Mouse (Mus musculus): ENCODE results near the gene Atf4. TPM values are rescaled to one million over a fixed set of nuclear protein-coding genes. Genes with fewer than 3 reads are reported as not detected.

The Atf4 gene
- total RNA-seq, 2 experiments from 2014 or later, result 146 to 171 TPM

DNA sequence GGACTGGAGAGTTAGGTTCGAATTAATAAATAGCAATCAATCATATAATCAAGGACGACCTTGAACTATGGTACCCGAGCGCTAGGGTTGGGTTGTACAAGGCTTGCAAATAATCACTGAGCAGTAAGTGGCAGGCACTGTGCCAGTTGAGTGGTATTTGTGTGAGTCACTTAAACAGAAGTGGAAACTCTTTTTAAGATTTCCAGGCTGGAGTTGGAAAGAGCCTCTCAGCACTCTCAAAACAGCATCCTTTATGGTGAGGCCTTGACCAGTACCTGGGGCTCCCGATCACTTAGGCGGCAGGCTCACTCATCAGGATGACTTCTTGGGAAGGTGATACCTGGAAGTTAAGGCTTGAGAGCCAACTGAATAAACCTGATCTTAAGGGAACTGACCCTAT is 777 bp upstream of the Atf4 start:
- DNase-seq, result peak; percentile 47
- intact Hi-C loops (cut with DNase I), result loop anchor here (2.0 kb wide), 1 partner anchor 19 kb away; the partner anchor contains the start of genes AC140267.1 and Mief1
- TF ChIP-seq CTCF (IDR thresholded peaks at IDR 0.05), result no peak

DNA sequence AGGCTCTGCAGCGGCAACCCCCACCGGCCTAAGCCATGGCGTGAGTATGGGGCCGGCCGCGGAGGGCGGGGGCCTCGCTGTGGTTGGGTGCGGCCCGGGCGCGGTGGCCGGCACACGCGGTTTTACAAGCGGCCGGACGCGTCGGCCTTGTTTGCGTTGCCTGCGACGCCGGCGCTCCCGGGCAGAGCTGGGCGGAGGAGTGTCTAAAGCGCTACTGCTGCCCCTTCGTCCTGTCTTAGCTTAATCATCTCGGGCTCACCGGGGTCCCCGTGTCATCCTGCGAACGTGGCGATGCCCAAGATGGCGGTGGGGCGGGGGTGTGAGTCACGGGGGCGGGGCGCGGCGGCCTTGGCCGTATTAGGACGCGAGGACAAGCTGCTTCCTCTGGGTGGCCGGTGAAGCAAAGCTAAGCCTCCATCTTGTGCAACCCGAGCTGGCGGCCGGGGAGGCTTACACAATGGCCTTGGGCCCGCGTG is 700 bp downstream of the Atf4 start:
- H3K27ac ChIP-seq, result peak overlapping the region; percentile 99

More for the DNA sequence above, 777 bp upstream of the Atf4 start:
- peak overlapping the region; percentile 78 for H3K4me3 ChIP-seq
- H3K27ac ChIP-seq, result peak overlapping the region; percentile 99

DNA sequence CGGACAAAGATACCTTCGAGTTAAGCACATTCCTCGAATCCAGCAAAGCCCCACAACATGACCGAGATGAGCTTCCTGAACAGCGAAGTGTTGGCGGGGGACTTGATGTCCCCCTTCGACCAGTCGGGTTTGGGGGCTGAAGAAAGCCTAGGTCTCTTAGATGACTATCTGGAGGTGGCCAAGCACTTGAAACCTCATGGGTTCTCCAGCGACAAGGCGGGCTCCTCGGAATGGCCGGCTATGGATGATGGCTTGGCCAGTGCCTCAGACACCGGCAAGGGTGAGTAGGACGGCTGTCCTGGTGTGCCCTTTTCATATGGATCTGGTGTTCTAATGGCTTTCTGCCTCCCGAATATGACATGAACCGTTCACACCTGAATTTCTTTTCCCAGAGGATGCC is 1.3 kb downstream of the Atf4 start:
- DNase-seq, result peak; percentile 33
- peak overlapping the region; percentile 99 for H3K27ac ChIP-seq
- TF ChIP-seq CTCF (IDR thresholded peaks at IDR 0.05), result no peak
- peak overlapping the region; percentile 78 for H3K4me3 ChIP-seq
- intact Hi-C loops (cut with DNase I), result no loop called here

More for the DNA sequence above, 700 bp downstream of the Atf4 start:
- TF ChIP-seq CTCF (IDR thresholded peaks at IDR 0.05), result 0 out of 2 replicates have a peak, but pooled peaks have one; percentile 5
- DNase-seq, result peak; percentile 93
- intact Hi-C loops (cut with DNase I), result loop anchor here (2.0 kb wide), 1 partner anchor 21 kb away; the partner anchor contains the start of genes AC140267.1 and Mief1
- H3K4me3 ChIP-seq, result peak overlapping the region; percentile 78

GRCm38 (mm10) chr15:80256656-80257601 is 1.9 kb downstream of the Atf4 start:
- intact Hi-C loops (cut with DNase I), result no loop called here
- no peak for TF ChIP-seq CTCF (IDR thresholded peaks at IDR 0.05)
- Histone ChIP-seq H3K27ac (peak overlapping the region; percentile 99), H3K4me3 (peak overlapping the region; percentile 78)
- no peak for DNase-seq

- no peak for TF ChIP-seq CTCF (IDR thresholded peaks at IDR 0.05)
- DNase-seq, result peak; percentile 60
Measured at GRCm38 (mm10) chr15:80257602-80258239, 2.7 kb downstream of the Atf4 start.

GRCm38 (mm10) chr15:80258240-80259170 is 3.5 kb downstream of the Atf4 start:
- no peak for TF ChIP-seq CTCF (IDR thresholded peaks at IDR 0.05)
- H3K27ac ChIP-seq, result peak overlapping the region; percentile 99
- DNase-seq, result no peak
- intact Hi-C loops (cut with DNase I), result no loop called here
- H3K4me3 ChIP-seq, result peak overlapping the region; percentile 78

More at GRCm38 (mm10) chr15:80257602-80258239, 2.7 kb downstream of the Atf4 start:
- intact Hi-C loops (cut with DNase I), result no loop called here
- peak overlapping the region; percentile 99 for H3K27ac ChIP-seq
- peak overlapping the region; percentile 78 for H3K4me3 ChIP-seq

- Histone ChIP-seq H3K4me3 (no peak overlapping the region), H3K27ac (peak overlapping the region; percentile 99; the same call in 1 of the 2 replicates)
- intact Hi-C loops (cut with DNase I), result loop anchor here (5.0 kb wide), 1 partner anchor 443 kb away; no protein-coding TSS in a partner anchor
- no peak for DNase-seq
- TF ChIP-seq CTCF (IDR thresholded peaks at IDR 0.05), result no peak
Measured at GRCm38 (mm10) chr15:80259406-80260045, 4.5 kb downstream of the Atf4 start.

GRCm38 (mm10) chr15:80260677-80261076 is 5.7 kb downstream of the Atf4 start:
- Histone ChIP-seq H3K4me3 (no peak overlapping the region), H3K27ac (peak overlapping the region; percentile 52)
- intact Hi-C loops (cut with DNase I), result loop anchor here (1.0 to 5.0 kb wide), 2 partner anchors 35 to 442 kb away; no protein-coding TSS in a partner anchor
- DNase-seq, result peak; percentile 88
- TF ChIP-seq CTCF (IDR thresholded peaks at IDR 0.05), result peak; percentile 98

GRCm38 (mm10) chr15:80261100-80261499 is 6.1 kb downstream of the Atf4 start:
- no peak for TF ChIP-seq CTCF (IDR thresholded peaks at IDR 0.05)
- intact Hi-C loops (cut with DNase I), result loop anchor here (1.0 to 5.0 kb wide), 2 partner anchors 36 to 441 kb away; no protein-coding TSS in a partner anchor
- no peak for DNase-seq
- Histone ChIP-seq H3K27ac (no peak overlapping the region), H3K4me3 (no peak overlapping the region)

DNA sequence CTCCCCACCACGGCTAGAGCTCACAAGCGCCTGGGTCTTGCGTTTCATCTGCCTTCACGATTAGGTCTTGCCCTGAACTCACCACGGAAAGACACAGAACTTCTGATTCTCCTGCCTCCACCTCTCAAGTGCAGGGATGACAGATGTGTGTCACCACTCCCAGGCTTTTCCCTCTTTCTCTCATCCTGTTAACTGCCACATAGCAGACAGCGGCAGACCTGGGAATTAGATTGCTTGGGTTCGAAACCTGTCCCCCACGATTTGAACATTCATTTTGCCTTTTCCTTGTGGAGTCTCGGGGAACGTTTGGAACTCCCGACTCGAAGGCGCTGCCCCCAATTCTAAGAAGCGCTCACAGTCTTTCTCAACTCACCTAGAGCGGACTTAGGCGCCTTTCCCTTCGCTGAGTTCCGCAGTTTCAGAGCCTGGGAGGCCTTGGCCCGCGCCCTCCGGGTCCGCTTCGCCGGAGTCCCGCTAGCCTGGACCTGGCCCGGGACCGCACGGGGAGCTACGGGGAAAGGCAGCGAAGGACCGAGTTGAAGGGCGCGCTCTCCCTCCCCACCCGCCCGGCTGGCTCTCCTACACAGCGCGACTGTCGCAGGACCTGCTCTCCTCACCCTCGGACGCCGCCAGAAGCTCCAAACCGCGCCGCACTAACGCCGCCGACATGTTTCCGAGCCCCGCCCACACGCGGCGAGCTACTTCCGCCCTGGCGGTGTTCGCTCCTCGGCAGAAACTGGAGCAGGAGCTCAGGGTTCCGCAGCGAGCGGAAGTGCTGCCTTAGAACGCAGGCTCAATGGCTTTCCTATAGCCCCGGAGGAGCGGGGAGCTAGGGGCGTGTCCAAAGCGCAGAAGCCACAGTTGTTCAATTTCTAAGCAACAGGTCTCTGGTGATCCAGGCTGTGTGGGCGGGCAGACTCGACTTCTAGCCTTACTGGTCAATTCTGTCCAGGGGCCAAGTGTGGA is 8.9 kb downstream of the Atf4 start, which contains the start of gene Rps19bp1:
Gene Rps19bp1 (minus strand): TSS at position 706 of the 966 bp plus-strand sequence.
- TF ChIP-seq CTCF (IDR thresholded peaks at IDR 0.05), result no peak
- intact Hi-C loops (cut with DNase I), result loop anchor here (5.0 kb wide), 1 partner anchor 438 kb away; no protein-coding TSS in a partner anchor

More for the DNA sequence above, 8.9 kb downstream of the Atf4 start, which contains the start of gene Rps19bp1:
- DNase-seq, result peak; percentile 91
- H3K27ac ChIP-seq, result peak within 1 kb of the TSS; percentile 89
- H3K4me3 ChIP-seq, result peak within 1 kb of the TSS; percentile 98
